Mouse (Mus musculus): ENCODE data around the gene Gm49510. TPM values are rescaled to one million over a fixed set of nuclear protein-coding genes. Genes with fewer than 3 reads are reported as not detected.

Gene Gm49510
- total and polyA plus RNA-seq, 3 experiments = 0.17 to 0.27 TPM; not detected in 1

- Histone ChIP-seq H3K9ac (ENCODE audit: control insufficient read depth, low read depth, low read length, poor library complexity, severe bottlenecking) (no peak overlapping the region), H3K9me3 (replicated peaks; ENCODE audit: insufficient read depth, low read length) (no peaks in the 10 kb centered on the region), H3K79me2 (ENCODE audit: control insufficient read depth, insufficient read depth, low read length, poor library complexity) (peaks cover 12% of the 10 kb centered on the region), H3K27me3 (ENCODE audit: control insufficient read depth in 1 of 2, insufficient read depth in 2 of 2, low read length in 2 of 2) (no peaks in the 10 kb centered on the region), H3K27ac (ENCODE audit: control insufficient read depth, low read depth, low read length) (no peak overlapping the region), H3K4me1 (ENCODE audit: control insufficient read depth in 1 of 2, insufficient read depth in 2 of 2, low read length in 2 of 2) (peaks cover 11 to 20% of the 10 kb centered on the region in 2 experiments), H3K36me3 (ENCODE audit: control insufficient read depth in 1 of 2, insufficient read depth in 2 of 2, low read length in 2 of 2) (peaks cover 0 to 15% of the 10 kb centered on the region in 2 experiments; a peak in 3 of 4 replicates), H3K4me3 (ENCODE audit: control insufficient read depth in 1 of 2, insufficient read depth in 1 of 2, low read depth in 2 of 2, low read length in 2 of 2) (no peak overlapping the region)
- no peak for DNase-seq (ENCODE audit: low read depth, low spot score)
- TF ChIP-seq MYC (IDR thresholded peaks at IDR 0.05; ENCODE audit: low read depth, low read length) = no peak
- TF ChIP-seq ZMIZ1 (IDR thresholded peaks at IDR 0.05; ENCODE audit: low read depth, low read length) = no peak
- no peak for TF ChIP-seq NRF1 (IDR thresholded peaks at IDR 0.05; ENCODE audit: insufficient read depth, low read depth, low read length, poor library complexity, severe bottlenecking)
- no peak for TF ChIP-seq GATA1 (IDR thresholded peaks at IDR 0.05; ENCODE audit: low read depth, low read length)
- TF ChIP-seq MAFK (IDR thresholded peaks at IDR 0.05; ENCODE audit: borderline replicate concordance, low read depth, low read length) = no peak
- no peak for TF ChIP-seq USF1 (IDR thresholded peaks at IDR 0.05; ENCODE audit: low read depth, low read length)
- TF ChIP-seq ELF1 (IDR thresholded peaks at IDR 0.05; ENCODE audit: low read depth, low read length) = no peak
- TF ChIP-seq NELFE (IDR thresholded peaks at IDR 0.05; ENCODE audit: low read depth, low read length) = no peak
- TF ChIP-seq MAX (IDR thresholded peaks at IDR 0.05; ENCODE audit: low read length) = no peak
- no peak for TF ChIP-seq POLR2AphosphoS5 (IDR thresholded peaks at IDR 0.05; ENCODE audit: borderline replicate concordance, low read depth, low read length)
- TF ChIP-seq TBP (IDR thresholded peaks at IDR 0.05; ENCODE audit: low read depth, low read length) = no peak
- TF ChIP-seq MYB (IDR thresholded peaks at IDR 0.05; ENCODE audit: low read depth, low read length) = no peak
- TF ChIP-seq MAZ (IDR thresholded peaks at IDR 0.05; ENCODE audit: low read depth, low read length) = no peak
- TF ChIP-seq ZC3H11A (IDR thresholded peaks at IDR 0.05; ENCODE audit: low read depth, low read length) = no peak
- no peak for TF ChIP-seq GABPA (IDR thresholded peaks at IDR 0.05; ENCODE audit: low read depth, low read length)
- no peak for TF ChIP-seq KAT2A (conservative IDR thresholded peaks at IDR 0.05; ENCODE audit: low read depth, low read length)
- no peak for TF ChIP-seq RCOR1 (IDR thresholded peaks at IDR 0.05; ENCODE audit: low read depth, low read length)
- TF ChIP-seq JUND (IDR thresholded peaks at IDR 0.05; ENCODE audit: low read depth, low read length) = no peak
- TF ChIP-seq USF2 (IDR thresholded peaks at IDR 0.05; ENCODE audit: borderline replicate concordance in 1 of 2, insufficient read depth in 1 of 2, low read depth in 1 of 2, low read length in 2 of 2) = no peak
These were observed 3.3 kb upstream of the Gm49510 start for GRCm38 (mm10) chr15:78896149-78896548.

- Histone ChIP-seq H3K36me3 (ENCODE audit: control insufficient read depth in 1 of 2, insufficient read depth in 2 of 2, low read length in 2 of 2) (peaks cover 0 to 15% of the 10 kb centered on the region in 2 experiments; a peak in 3 of 4 replicates), H3K27me3 (ENCODE audit: control insufficient read depth in 1 of 2, insufficient read depth in 2 of 2, low read length in 2 of 2) (no peaks in the 10 kb centered on the region), H3K79me2 (ENCODE audit: control insufficient read depth, insufficient read depth, low read length, poor library complexity) (peaks cover 12% of the 10 kb centered on the region), H3K4me1 (ENCODE audit: control insufficient read depth in 1 of 2, insufficient read depth in 2 of 2, low read length in 2 of 2) (peaks cover 11 to 20% of the 10 kb centered on the region in 2 experiments), H3K9ac (ENCODE audit: control insufficient read depth, low read depth, low read length, poor library complexity, severe bottlenecking) (no peak overlapping the region), H3K27ac (ENCODE audit: control insufficient read depth, low read depth, low read length) (0 out of 2 replicates have a peak overlapping the region, but pooled peaks have one; percentile 16), H3K4me3 (ENCODE audit: control insufficient read depth in 1 of 2, insufficient read depth in 1 of 2, low read depth in 2 of 2, low read length in 2 of 2) (no peak overlapping the region), H3K9me3 (replicated peaks; ENCODE audit: insufficient read depth, low read length) (no peaks in the 10 kb centered on the region)
- DNase-seq (ENCODE audit: low read depth, low spot score) = peak; percentile 46
- TF ChIP-seq MEF2A (IDR thresholded peaks at IDR 0.05; ENCODE audit: extremely low read depth, insufficient replicate concordance, low read depth, low read length, poor library complexity, severe bottlenecking) (no peak), TAL1 (IDR thresholded peaks at IDR 0.05; ENCODE audit: low read length) (peak; percentile 39), EP300 (IDR thresholded peaks at IDR 0.05; ENCODE audit: low read depth in 1 of 2, low read length in 2 of 2) (0 out of 4 replicates have a peak, but pooled peaks of 1 of the 2 experiments have one; percentile 17), UBTF (IDR thresholded peaks at IDR 0.05; ENCODE audit: borderline replicate concordance, insufficient read depth, low read depth, low read length) (no peak)
These were observed 2.0 kb upstream of the Gm49510 start for GRCm38 (mm10) chr15:78897488-78897887.

All from MEL (cell line).